ENCODE assay signal across 18 mouse cellular contexts in genomic region chr6:12082531-12083216, GRCm38 (mm10).
DNase-seq lines count a peak whose midpoint lies in the region; ATAC-seq and TF ChIP-seq lines count a peak whose summit lies in the region.
"Had no signal": no experiment of that assay in that cellular context is flagged by ENCODE, and none has a peak within 500 bp of the region (broad histone marks: within the 10 kb centered on the region; RNA-seq: fewer than 3 reads in every experiment).

No protein-coding gene starts in this region.

- no peaks in the 10 kb centered on the region for H3K4me1 ChIP-seq in forebrain, postnatal 0 days (ENCODE audit: insufficient read depth)
- H3K4me1 ChIP-seq in forebrain, embryonic 12.5 days: no peaks in the 10 kb centered on the region; the same call in 1 of the 2 replicates
- H3K4me1 ChIP-seq in CH12.LX (ENCODE audit: control insufficient read depth in 1 of 2, insufficient read depth in 2 of 2): peaks cover 7 to 39% of the 10 kb centered on the region in 2 experiments
- H3K4me1 ChIP-seq: forebrain, embryonic 13.5 days; heart, embryonic 12.5 days had no signal

- 67% methylated on average over 6 of the region's 6 CpGs for WGBS in forebrain, postnatal 0 days
- WGBS in forebrain, embryonic 12.5 days: 83% methylated on average over 6 of the region's 6 CpGs

- peak; percentile 22; the same call in 1 of the 2 replicates for TF ChIP-seq EP300 in CH12.LX (IDR thresholded peaks at IDR 0.05; ENCODE audit: low read length)

- DNase-seq in forebrain, postnatal 0 days: no peak
- DNase-seq in layer of hippocampus, adult 2 months (ENCODE audit: low spot score in 2 of 2): no peak
- DNase-seq in layer of hippocampus, postnatal 14 days (ENCODE audit: low spot score in 2 of 2): no peak
- DNase-seq in CH12.LX (ENCODE audit: extremely low read depth): peak; percentile 39
- peak; percentile 23 to 59 for DNase-seq in kidney, postnatal 25 days
- no peak for DNase-seq in gastrocnemius, postnatal 14 days
- no peak for DNase-seq in spleen, adult 12 weeks (ENCODE audit: low spot score)
- DNase-seq: adrenal gland, adult 2 months; cerebellum, postnatal 14 days; liver; liver, postnatal 0 days; right cerebral cortex, postnatal 4 days; thymus, adult 18-20 months had no signal

- H3K9ac ChIP-seq in forebrain, postnatal 0 days: no peak overlapping the region
- no peak overlapping the region for H3K9ac ChIP-seq in forebrain, embryonic 12.5 days
- H3K9ac ChIP-seq in CH12.LX (ENCODE audit: insufficient read depth, low read depth): no peak overlapping the region
- H3K9ac ChIP-seq: forebrain, embryonic 13.5 days; heart, embryonic 12.5 days; hindbrain, embryonic 14.5 days; liver, postnatal 0 days had no signal

- TF ChIP-seq RAD21 in CH12.LX (IDR thresholded peaks at IDR 0.05; ENCODE audit: low read depth, low read length): no peak

- H3K27me3 ChIP-seq in forebrain, postnatal 0 days (ENCODE audit: insufficient read depth, low read length): no peaks in the 10 kb centered on the region
- H3K27me3 ChIP-seq in forebrain, embryonic 12.5 days: no peaks in the 10 kb centered on the region
- no peaks in the 10 kb centered on the region for H3K27me3 ChIP-seq in CH12.LX (replicated peaks)
- H3K27me3 ChIP-seq: forebrain, embryonic 13.5 days; heart, embryonic 12.5 days; megakaryocyte, embryonic 14.5 days had no signal

- H3K27ac ChIP-seq in forebrain, postnatal 0 days (ENCODE audit: low read depth, low read length): no peak overlapping the region
- no peak overlapping the region for H3K27ac ChIP-seq in forebrain, embryonic 12.5 days
- H3K27ac ChIP-seq in layer of hippocampus, adult 2 months: peak overlapping the region; percentile 61
- no peak overlapping the region for H3K27ac ChIP-seq in CH12.LX (ENCODE audit: insufficient read depth, low read depth)
- H3K27ac ChIP-seq: forebrain, embryonic 13.5 days; hindbrain, embryonic 14.5 days had no signal

- H3K36me3 ChIP-seq in forebrain, postnatal 0 days (ENCODE audit: insufficient read depth): peaks cover 14% of the 10 kb centered on the region
- H3K36me3 ChIP-seq in forebrain, embryonic 12.5 days (replicated peaks): peaks cover 13% of the 10 kb centered on the region
- H3K36me3 ChIP-seq in CH12.LX (replicated peaks in 1 of 2; ENCODE audit: control insufficient read depth in 1 of 2, insufficient read depth in 1 of 2, low read length in 1 of 2): peaks cover 4 to 6% of the 10 kb centered on the region in 2 experiments

- dilution Hi-C loops in CH12.LX (cut with MboI; ENCODE audit: extremely low pct_ligation_motif_present, extremely low pct_unique_long_range_greater_than_20kb, low sequenced_read_pairs): no loop called here

- no peak for TF ChIP-seq CTCF in forebrain, postnatal 0 days (IDR thresholded peaks at IDR 0.05; ENCODE audit: low read depth)
- no peak for TF ChIP-seq CTCF in layer of hippocampus, adult 2 months (conservative IDR thresholded peaks at IDR 0.05)
- TF ChIP-seq CTCF in CH12.LX (conservative IDR thresholded peaks at IDR 0.05 in 1 of 2, IDR thresholded peaks at IDR 0.05 in 1 of 2; ENCODE audit: low read depth in 2 of 2, low read length in 2 of 2): no peak

- ATAC-seq in forebrain, postnatal 0 days: 0 out of 2 replicates have a peak, but pooled peaks have one; percentile 12
- no peak for ATAC-seq in forebrain, embryonic 12.5 days (ENCODE audit: low FRiP score)
- ATAC-seq: forebrain, embryonic 13.5 days; liver, postnatal 0 days had no signal

- no peak for TF ChIP-seq POLR2A in CH12.LX (IDR thresholded peaks at IDR 0.05; ENCODE audit: low read depth, low read length)

- H3K79me2 ChIP-seq in CH12.LX (replicated peaks; ENCODE audit: control insufficient read depth, extremely low read depth, insufficient read depth, poor library complexity, severe bottlenecking): no peaks in the 10 kb centered on the region

- no peak overlapping the region for H3K4me2 ChIP-seq in forebrain, postnatal 0 days (ENCODE audit: low read depth)
- H3K4me2 ChIP-seq in forebrain, embryonic 12.5 days: no peak overlapping the region
- H3K4me2 ChIP-seq in CH12.LX (ENCODE audit: insufficient read depth, low read depth, poor library complexity, severe bottlenecking): peak overlapping the region; percentile 47; the same call in 1 of the 2 replicates
- H3K4me2 ChIP-seq: forebrain, embryonic 13.5 days; heart, embryonic 12.5 days; hindbrain, embryonic 14.5 days had no signal

- H3K4me3 ChIP-seq in forebrain, postnatal 0 days (ENCODE audit: low read depth, low read length): no peak overlapping the region
- H3K4me3 ChIP-seq in forebrain, embryonic 12.5 days (replicated peaks): no peak overlapping the region
- H3K4me3 ChIP-seq in layer of hippocampus, adult 2 months: no peak overlapping the region
- no peak overlapping the region for H3K4me3 ChIP-seq in CH12.LX (replicated peaks in 1 of 3; ENCODE audit: low read depth in 2 of 3, low read length in 2 of 3, poor library complexity in 1 of 3)
- H3K4me3 ChIP-seq: forebrain, embryonic 13.5 days; heart, embryonic 12.5 days; megakaryocyte, embryonic 14.5 days had no signal

- intact Hi-C loops in gastrocnemius, postnatal 14 days (cut with DNase I; ENCODE audit: low total_unique reads): no loop called here

- in situ Hi-C loops in CH12.LX (cut with MboI; ENCODE audit: low pct_ligation_motif_present, low pct_unique_long_range_greater_than_20kb, low sequenced_read_pairs): loop anchor here (5.0 kb wide), 1 partner anchor 35 kb away; no protein-coding TSS in a partner anchor

- no peaks in the 10 kb centered on the region for H3K9me3 ChIP-seq in forebrain, postnatal 0 days (ENCODE audit: low read length)
- H3K9me3 ChIP-seq in forebrain, embryonic 12.5 days: no peaks in the 10 kb centered on the region
- H3K9me3 ChIP-seq in CH12.LX (replicated peaks; ENCODE audit: low read length): no peaks in the 10 kb centered on the region
- H3K9me3 ChIP-seq: forebrain, embryonic 13.5 days; heart, embryonic 12.5 days; megakaryocyte, embryonic 14.5 days had no signal

TF ChIP-seq in CH12.LX, 34 proteins besides CTCF, POLR2A, EP300 and RAD21:
- TF ChIP-seq MYC (IDR thresholded peaks at IDR 0.05; ENCODE audit: low read depth, low read length) (no peak), NRF1 (IDR thresholded peaks at IDR 0.05; ENCODE audit: low read depth, low read length) (no peak), MAZ (IDR thresholded peaks at IDR 0.05; ENCODE audit: low read depth, low read length) (0 out of 2 replicates have a peak, but pooled peaks have one; percentile 32), RCOR1 (conservative IDR thresholded peaks at IDR 0.05; ENCODE audit: low read depth, low read length) (no peak), MXI1 (IDR thresholded peaks at IDR 0.05; ENCODE audit: low read depth, low read length) (no peak), JUN (IDR thresholded peaks at IDR 0.05; ENCODE audit: insufficient read depth, low read depth, low read length) (peak; percentile 23; the same call in 1 of the 2 replicates), CHD1 (IDR thresholded peaks at IDR 0.05; ENCODE audit: low read depth, low read length) (no peak), IRF4 (IDR thresholded peaks at IDR 0.05; ENCODE audit: low read depth, low read length) (peak; percentile 82), ETS1 (conservative IDR thresholded peaks at IDR 0.05; ENCODE audit: low read depth, low read length) (no peak; the same call in 1 of the 2 replicates), TCF12 (IDR thresholded peaks at IDR 0.05; ENCODE audit: low read depth, low read length) (no peak), ELF1 (IDR thresholded peaks at IDR 0.05; ENCODE audit: low read depth, low read length) (no peak), GABPA (IDR thresholded peaks at IDR 0.05; ENCODE audit: insufficient replicate concordance, low read depth, low read length) (no peak), ZKSCAN1 (IDR thresholded peaks at IDR 0.05; ENCODE audit: borderline replicate concordance, low read depth, low read length) (no peak), POLR2AphosphoS2 (IDR thresholded peaks at IDR 0.05; ENCODE audit: low read depth, low read length) (no peak), NELFE (IDR thresholded peaks at IDR 0.05; ENCODE audit: low read depth, low read length) (no peak), MAFK (IDR thresholded peaks at IDR 0.05; ENCODE audit: insufficient replicate concordance, low read length) (no peak), USF2 (conservative IDR thresholded peaks at IDR 0.05; ENCODE audit: low read depth, low read length) (no peak), MEF2A (IDR thresholded peaks at IDR 0.05; ENCODE audit: borderline replicate concordance, low read depth, low read length) (0 out of 2 replicates have a peak, but pooled peaks have one; percentile 33), KAT2A (IDR thresholded peaks at IDR 0.05; ENCODE audit: insufficient replicate concordance, low read length) (no peak), SMC3 (IDR thresholded peaks at IDR 0.05; ENCODE audit: low read depth, low read length) (no peak), JUND (conservative IDR thresholded peaks at IDR 0.05; ENCODE audit: low read depth, low read length) (no peak), MAX (IDR thresholded peaks at IDR 0.05; ENCODE audit: low read length) (no peak), USF1 (IDR thresholded peaks at IDR 0.05; ENCODE audit: low read depth, low read length) (no peak), E2F4 (IDR thresholded peaks at IDR 0.05; ENCODE audit: insufficient replicate concordance, low read depth, low read length) (no peak), ZNF384 (IDR thresholded peaks at IDR 0.05; ENCODE audit: low read depth, low read length) (peak; percentile 64; the same call in 1 of the 2 replicates), HCFC1 (IDR thresholded peaks at IDR 0.05; ENCODE audit: low read depth, low read length) (no peak), BHLHE40 (IDR thresholded peaks at IDR 0.05; ENCODE audit: low read depth, low read length) (0 out of 2 replicates have a peak, but pooled peaks have one; percentile 8), PAX5 (IDR thresholded peaks at IDR 0.05; ENCODE audit: low read length) (no peak), ZMIZ1 (IDR thresholded peaks at IDR 0.05; ENCODE audit: low read depth, low read length) (no peak), UBTF (IDR thresholded peaks at IDR 0.05; ENCODE audit: low read depth, low read length) (0 out of 2 replicates have a peak, but pooled peaks have one; percentile 45), SIN3A (IDR thresholded peaks at IDR 0.05; ENCODE audit: low read length) (no peak), TBP (conservative IDR thresholded peaks at IDR 0.05; ENCODE audit: low read depth, low read length) (peak; percentile 71), ZC3H11A (IDR thresholded peaks at IDR 0.05; ENCODE audit: low read depth, low read length) (no peak), CHD2 (IDR thresholded peaks at IDR 0.05; ENCODE audit: low read length) (no peak)

Comparison
In these comparisons a context has a peak if more than half of its experiments do, and no peak if none do; other contexts are left out.
1. DNase-seq: peak in CH12.LX (single experiment) and kidney, postnatal 25 days (2 of 2); none in forebrain, postnatal 0 days (single experiment), layer of hippocampus, adult 2 months (0 of 2), layer of hippocampus, postnatal 14 days (0 of 2), gastrocnemius, postnatal 14 days (single experiment) and spleen, adult 12 weeks (single experiment).